Mouse (Mus musculus) lung, embryonic 16.5 days (tissue): Measurements from ENCODE around the gene Speg. TPM values are rescaled to one million over a fixed set of nuclear protein-coding genes. Genes with fewer than 3 reads are reported as not detected.

ENCODE experiments used
- ATAC-seq: fragments of 200-750 bp; cut with Nextera tagmentation; 2 replicates; pipeline ENCODE4 v1.8.0; 2017; ENCODE audit warnings: low read depth, mild to moderate bottlenecking, moderate library complexity
- H3K27ac ChIP-seq: fragments of 300-500 bp; sonication (generic); 2 replicates; pipeline ENCODE4 v1.5.1; 2014; ENCODE audit warnings: mild to moderate bottlenecking, control low read depth, low read length
- H3K27me3 ChIP-seq: fragments of 300-500 bp; sonication (generic); 2 replicates; pipeline ENCODE4 v1.6.1; 2014; ENCODE audit warnings: low read depth, low read length, mixed read lengths; ENCODE audit not compliant: control insufficient read depth, insufficient read depth
- H3K36me3 ChIP-seq: fragments of 300-500 bp; sonication (generic); 2 replicates; pipeline ENCODE4 v1.6.1; 2014; ENCODE audit warnings: low read length; ENCODE audit not compliant: control insufficient read depth, insufficient read depth
- H3K4me1 ChIP-seq: fragments of 300-500 bp; sonication (generic); replicated peaks from 2 replicates; pipeline ENCODE4 v1.6.1; 2014; ENCODE audit warnings: low read length, mixed read lengths; ENCODE audit not compliant: control insufficient read depth, insufficient read depth
- H3K4me2 ChIP-seq: fragments of 300-500 bp; sonication (generic); 2 replicates; pipeline ENCODE4 v1.6.1; 2014; ENCODE audit warnings: low read depth, low read length, control low read depth
- H3K4me3 ChIP-seq: fragments of 300-500 bp; sonication (generic); 2 replicates; pipeline ENCODE4 v1.5.1; 2014; ENCODE audit warnings: mild to moderate bottlenecking, low read length, control low read depth
- H3K9ac ChIP-seq: fragments of 300-500 bp; sonication (generic); 2 replicates; pipeline ENCODE4 v1.6.1; 2014; ENCODE audit warnings: low read length, control low read depth
- H3K9me3 ChIP-seq: fragments of 300-500 bp; sonication (generic); 2 replicates; pipeline ENCODE4 v1.6.1; 2016; ENCODE audit warnings: low read length; ENCODE audit not compliant: control insufficient read depth
- WGBS: fragments of 180-500 bp; shearing (Covaris S2); extraction: QIAGEN DNeasy Blood & Tissue Kit; methylation state at CpG from one replicate; pipeline ENCODE4 v1.1.7; 2014; 5-methylcytosine and 5-hydroxymethylcytosine counted together
- polyA plus RNA-seq: library from polyadenylated mRNA; unstranded; fragments of >200 nt; fragmentation: Nextera tagmentation; extraction: Ambion mirVana; gene quantifications from 2 replicates; pipeline ENCODE4 v1.2.1, GENCODE M21; 2015

Speg gene
- polyA plus RNA-seq, 1 experiment from 2014 or later = 38.9 TPM

DNA sequence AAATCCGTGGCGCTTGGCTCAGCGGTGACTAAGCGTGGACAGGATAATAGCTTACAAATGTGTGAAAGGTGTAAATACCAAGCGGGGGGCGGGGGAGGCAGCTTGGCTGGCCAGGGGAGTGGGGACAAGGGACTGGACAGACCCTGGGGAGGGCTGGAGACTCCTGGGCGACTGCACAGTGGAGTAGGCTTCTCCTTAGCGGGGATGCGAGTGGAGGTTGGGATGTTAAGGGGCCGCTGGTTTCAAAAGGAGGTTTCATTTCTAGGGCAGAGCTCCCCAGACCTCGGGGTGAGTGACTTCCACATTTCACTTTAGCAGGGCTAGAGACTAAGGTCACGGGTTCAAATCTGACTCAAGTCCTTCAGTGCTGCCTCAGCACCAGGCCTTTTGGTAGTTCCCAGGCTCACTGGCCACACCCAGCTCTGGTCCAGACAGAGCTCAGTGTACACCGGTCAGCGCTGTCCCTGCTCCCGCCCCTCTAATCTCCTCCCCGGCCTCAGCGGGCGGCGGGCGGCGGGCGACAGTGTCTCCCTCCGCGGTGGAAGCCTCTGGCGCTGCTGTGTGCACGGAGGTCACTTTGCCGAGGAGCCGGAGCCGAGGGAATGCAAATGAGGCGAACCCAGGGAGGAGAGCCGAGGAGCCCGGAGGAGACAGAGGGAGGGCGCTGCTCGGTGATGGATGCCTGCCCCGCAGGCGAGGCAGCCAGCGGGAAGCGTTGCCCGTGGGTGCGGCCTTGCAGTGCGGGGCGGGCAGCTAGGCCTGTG is 83.1 kb downstream of the Speg start:
- no peaks in the 10 kb centered on the region for H3K9me3 ChIP-seq
- peaks cover 13% of the 10 kb centered on the region for H3K4me1 ChIP-seq
- H3K36me3 ChIP-seq = no peaks in the 10 kb centered on the region
- peak overlapping the region; percentile 39 for H3K4me3 ChIP-seq
- peak overlapping the region; percentile 57 for H3K4me2 ChIP-seq
- H3K9ac ChIP-seq = peak overlapping the region; percentile 20
- WGBS = 4% methylated on average over 42 of the region's 42 CpGs
- no peak overlapping the region for H3K27ac ChIP-seq
- peaks cover 26% of the 10 kb centered on the region for H3K27me3 ChIP-seq
- ATAC-seq = peak; percentile 72

DNA sequence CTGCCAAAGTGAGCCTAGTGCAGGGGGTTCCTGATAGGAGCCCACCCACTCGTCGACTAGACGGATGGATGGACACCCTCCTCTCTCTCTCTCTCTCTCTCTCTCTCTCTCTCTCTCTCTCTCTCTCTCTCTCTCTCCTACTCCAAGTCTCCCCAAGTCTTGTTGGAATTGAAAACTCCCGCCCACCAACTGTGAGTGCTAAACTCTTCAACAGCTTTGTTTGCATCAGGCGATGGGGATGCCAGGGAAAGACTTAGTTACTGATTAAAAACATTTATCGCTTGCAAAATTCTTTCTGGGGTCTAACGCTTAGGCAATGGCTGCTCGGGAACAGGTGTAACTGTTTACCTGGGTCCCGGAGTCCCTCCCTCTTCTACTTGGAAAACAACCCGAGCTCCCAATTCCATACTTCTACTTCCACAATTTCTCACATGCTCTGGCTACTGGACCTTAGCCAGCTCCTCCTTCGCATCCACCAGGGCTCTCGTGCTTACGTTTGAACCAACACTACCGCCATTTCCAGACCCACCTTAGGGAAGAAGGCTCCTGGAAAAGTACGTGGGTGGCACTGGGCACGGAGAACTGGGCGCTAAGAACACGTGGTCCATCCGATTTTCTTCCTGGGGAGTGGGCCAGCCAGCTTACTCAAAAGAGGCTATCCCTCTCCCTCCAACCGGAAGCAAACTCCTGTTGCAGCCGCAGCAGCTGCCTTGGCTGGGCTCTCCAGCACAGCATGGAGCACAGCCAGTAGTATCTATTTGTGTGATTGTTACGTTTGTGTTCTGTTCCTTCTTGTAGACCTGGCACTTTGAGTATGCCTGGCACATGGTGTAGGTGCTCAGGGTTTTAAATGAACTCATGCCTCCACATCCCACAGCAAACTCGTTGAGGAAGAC is 83.9 kb downstream of the Speg start:
- Histone ChIP-seq H3K27ac (no peak overlapping the region), H3K4me1 (peaks cover 13% of the 10 kb centered on the region), H3K36me3 (no peaks in the 10 kb centered on the region), H3K4me3 (peak overlapping the region; percentile 39), H3K4me2 (peak overlapping the region; percentile 57), H3K9me3 (no peaks in the 10 kb centered on the region), H3K27me3 (peaks cover 26% of the 10 kb centered on the region), H3K9ac (peak overlapping the region; percentile 29; the same call in 1 of the 2 replicates)
- peak; percentile 51 for ATAC-seq
- 8% methylated on average over 23 of the region's 23 CpGs for WGBS

DNA sequence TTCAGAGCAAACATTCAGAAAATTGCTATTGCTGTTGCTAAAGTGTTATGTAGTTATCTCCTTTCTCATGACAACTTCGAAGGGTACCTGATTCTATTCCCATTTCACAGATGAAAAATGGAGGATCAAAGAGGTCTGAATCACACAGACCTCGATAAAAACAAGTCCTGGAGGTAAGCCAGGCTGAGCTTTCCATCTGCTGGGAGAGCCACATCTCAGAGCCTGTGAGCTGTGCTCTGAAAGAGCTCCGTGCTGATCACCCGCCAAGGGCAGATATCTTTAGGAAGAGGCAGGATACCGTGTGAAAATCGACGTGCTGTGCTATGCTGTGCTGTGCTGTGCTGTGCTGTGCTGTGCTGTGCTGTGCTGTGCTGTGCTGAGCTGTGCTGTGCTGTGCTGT is 85.2 kb downstream of the Speg start:
- Histone ChIP-seq H3K4me2 (no peak overlapping the region), H3K27me3 (peaks cover 30% of the 10 kb centered on the region), H3K4me1 (peaks cover 13% of the 10 kb centered on the region), H3K4me3 (no peak overlapping the region), H3K9ac (no peak overlapping the region), H3K36me3 (no peaks in the 10 kb centered on the region), H3K27ac (no peak overlapping the region), H3K9me3 (no peaks in the 10 kb centered on the region)
- no peak for ATAC-seq
- WGBS = 49% methylated on average over 7 of the region's 7 CpGs

DNA sequence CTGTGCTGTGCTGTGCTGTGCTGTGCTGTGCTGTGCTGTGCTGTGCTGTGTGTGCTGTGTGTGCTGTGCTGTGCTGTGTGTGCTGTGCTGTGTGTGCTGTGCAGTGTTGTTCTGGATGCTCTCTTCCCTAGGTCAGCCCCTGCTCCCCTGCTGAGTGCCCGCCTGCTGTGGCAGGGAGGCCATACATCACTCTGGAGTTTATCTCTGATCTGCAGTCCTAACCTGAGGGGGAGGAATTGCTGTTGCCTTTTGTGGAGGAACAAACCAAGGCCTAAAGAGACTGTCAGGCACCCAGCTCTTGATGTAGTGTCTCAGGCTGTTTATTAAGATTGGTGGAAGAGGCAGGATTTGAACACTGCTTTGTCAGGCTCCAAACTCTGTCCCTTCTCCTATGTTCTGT is 87.5 kb downstream of the Speg start:
- no peak overlapping the region for H3K4me2 ChIP-seq
- H3K9me3 ChIP-seq = no peaks in the 10 kb centered on the region
- WGBS = 58% methylated on average over 1 of the region's 1 CpGs
- no peak overlapping the region for H3K27ac ChIP-seq
- H3K4me3 ChIP-seq = no peak overlapping the region
- H3K36me3 ChIP-seq = no peaks in the 10 kb centered on the region
- H3K4me1 ChIP-seq = peaks cover 13% of the 10 kb centered on the region
- peaks cover 9% of the 10 kb centered on the region for H3K27me3 ChIP-seq
- no peak for ATAC-seq
- no peak overlapping the region for H3K9ac ChIP-seq

DNA sequence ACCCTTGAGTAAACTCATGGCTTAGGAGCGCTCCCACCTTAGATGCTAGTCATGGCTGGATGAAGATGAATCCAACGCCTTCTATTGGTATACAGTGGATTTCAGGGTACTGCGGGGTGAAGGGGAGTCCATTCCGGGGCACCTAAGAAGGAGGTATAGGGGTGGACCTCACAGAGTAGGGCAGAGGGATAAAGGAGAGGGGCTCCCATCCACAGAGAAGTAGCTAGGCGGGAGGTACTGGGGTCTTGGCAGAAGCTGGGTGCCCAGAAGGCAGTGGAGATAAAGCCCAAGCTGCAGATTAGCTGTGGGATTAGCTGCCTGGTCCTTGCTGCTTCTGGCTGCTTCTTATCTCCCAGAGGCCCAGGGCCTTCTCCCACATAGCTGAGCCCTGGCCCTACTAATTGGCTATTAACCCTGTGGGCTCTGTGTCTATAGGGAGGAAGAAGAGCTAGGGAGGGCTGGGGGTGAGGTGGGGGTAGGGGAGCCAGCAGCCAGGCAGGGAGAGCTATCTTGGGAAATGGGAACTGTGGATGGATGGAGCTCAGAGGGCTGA is 88.6 kb downstream of the Speg start:
- no peak for ATAC-seq
- no peak overlapping the region for H3K4me3 ChIP-seq
- no peak overlapping the region for H3K27ac ChIP-seq
- 80% methylated on average over 5 of the region's 5 CpGs for WGBS
- no peak overlapping the region for H3K4me2 ChIP-seq
- H3K36me3 ChIP-seq = no peaks in the 10 kb centered on the region
- no peaks in the 10 kb centered on the region for H3K9me3 ChIP-seq
- peak overlapping the region; percentile 31; the same call in 1 of the 2 replicates for H3K9ac ChIP-seq
- H3K4me1 ChIP-seq = peaks cover 7% of the 10 kb centered on the region
- H3K27me3 ChIP-seq = peaks cover 6% of the 10 kb centered on the region

DNA sequence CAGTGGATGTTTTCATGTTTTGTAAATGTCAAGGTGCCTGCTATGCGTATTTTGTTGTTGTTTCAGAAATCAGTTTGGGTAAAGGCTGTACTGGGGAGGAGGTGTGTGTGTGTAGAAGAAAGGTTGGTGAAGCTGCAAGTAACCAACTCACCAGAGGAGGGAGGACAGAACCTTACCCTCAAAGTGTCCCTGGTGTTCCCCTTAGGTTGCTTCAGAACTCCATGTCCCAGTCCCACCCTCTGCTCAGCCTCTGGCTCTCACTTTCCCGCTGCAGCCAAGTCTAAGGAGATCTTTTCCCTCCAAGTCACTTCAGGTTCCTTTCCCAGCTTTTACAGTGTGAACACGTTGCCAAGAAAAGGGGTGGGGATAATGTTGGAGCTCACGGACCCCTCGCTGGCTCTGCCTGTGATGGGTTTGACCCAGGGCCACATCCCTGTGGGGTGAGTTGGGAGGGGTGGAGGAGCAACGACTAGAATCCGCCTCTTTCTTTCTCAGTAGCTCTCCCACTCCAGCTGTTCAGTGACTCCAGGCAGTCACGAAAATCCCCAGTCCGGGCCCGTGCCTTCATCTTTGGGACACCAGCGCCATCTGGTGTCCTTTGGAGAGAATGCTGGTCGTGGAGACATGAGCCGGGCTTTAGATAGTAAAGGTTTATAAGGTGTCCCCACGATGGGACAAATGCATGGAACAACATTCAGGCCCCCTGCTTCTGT is 92.3 kb downstream of the Speg start:
- Histone ChIP-seq H3K27ac (no peak overlapping the region), H3K4me1 (no peaks in the 10 kb centered on the region), H3K4me2 (no peak overlapping the region), H3K27me3 (peaks cover 6% of the 10 kb centered on the region; the same call in 1 of the 2 replicates), H3K9me3 (no peaks in the 10 kb centered on the region), H3K4me3 (no peak overlapping the region), H3K9ac (no peak overlapping the region), H3K36me3 (no peaks in the 10 kb centered on the region)
- ATAC-seq = peak; percentile 83
- 5% methylated on average over 14 of the region's 14 CpGs for WGBS

DNA sequence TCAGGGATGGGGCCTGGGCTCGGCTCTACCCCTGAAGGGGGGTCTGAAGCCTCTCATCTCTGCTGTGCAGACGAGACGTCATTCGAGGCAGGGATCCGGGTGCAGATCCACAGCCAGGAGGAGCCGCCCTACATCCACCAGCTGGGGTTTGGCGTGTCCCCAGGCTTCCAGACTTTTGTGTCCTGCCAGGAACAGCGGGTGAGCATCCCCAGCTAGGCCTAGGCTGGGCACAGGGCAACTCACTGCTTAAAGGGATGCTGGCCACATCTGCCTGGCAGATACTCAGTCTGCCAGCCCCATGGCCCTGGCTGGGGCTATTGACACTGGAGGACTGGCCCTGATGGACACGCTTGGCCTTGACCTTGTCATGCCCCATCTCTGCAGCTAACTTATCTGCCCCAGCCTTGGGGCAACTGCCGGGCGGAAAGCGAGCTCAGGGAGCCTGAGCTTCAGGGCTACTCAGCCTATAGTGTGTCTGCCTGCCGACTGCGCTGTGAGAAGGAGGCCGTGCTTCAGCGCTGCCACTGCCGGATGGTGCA is 94.3 kb downstream of the Speg start:
- Histone ChIP-seq H3K4me2 (no peak overlapping the region), H3K27me3 (peaks cover 3% of the 10 kb centered on the region; the same call in 1 of the 2 replicates), H3K4me1 (no peaks in the 10 kb centered on the region), H3K36me3 (peaks cover 2% of the 10 kb centered on the region; the same call in 1 of the 2 replicates), H3K9me3 (no peaks in the 10 kb centered on the region), H3K4me3 (no peak overlapping the region), H3K27ac (no peak overlapping the region), H3K9ac (no peak overlapping the region)
- WGBS = 72% methylated on average over 17 of the region's 17 CpGs
- ATAC-seq = no peak

DNA sequence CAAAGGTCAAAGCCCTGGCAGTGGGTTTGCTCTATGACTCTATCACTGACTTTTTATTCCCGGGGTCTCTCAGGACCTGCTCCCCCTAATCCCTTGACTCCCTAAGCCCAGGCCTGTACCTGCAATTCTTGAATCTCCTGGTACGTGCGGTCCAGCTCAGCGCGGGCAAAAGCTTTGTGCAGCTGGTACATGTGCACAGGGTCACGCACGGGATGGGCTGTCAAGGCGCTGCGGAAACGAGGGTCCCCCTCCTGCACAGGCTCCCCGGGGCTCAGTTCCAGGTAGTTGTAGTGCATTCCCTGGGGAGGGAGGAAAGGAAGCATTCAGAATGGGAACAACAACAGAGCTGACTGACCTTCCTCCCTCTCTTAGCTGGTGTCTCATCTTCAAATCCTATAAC is 101.3 kb downstream of the Speg start:
- whole genome bisulfite sequencing = 92% methylated on average over 11 of the region's 11 CpGs
- Histone ChIP-seq H3K4me2 (no peak overlapping the region), H3K27ac (no peak overlapping the region), H3K27me3 (peaks cover 21% of the 10 kb centered on the region), H3K4me3 (no peak overlapping the region), H3K4me1 (peaks cover 23% of the 10 kb centered on the region), H3K9ac (no peak overlapping the region), H3K9me3 (no peaks in the 10 kb centered on the region), H3K36me3 (peaks cover 20% of the 10 kb centered on the region; the same call in 1 of the 2 replicates)
- no peak for ATAC-seq
